Mouse (Mus musculus): ENCODE results near the gene Prkcz.

The Prkcz gene

DNA sequence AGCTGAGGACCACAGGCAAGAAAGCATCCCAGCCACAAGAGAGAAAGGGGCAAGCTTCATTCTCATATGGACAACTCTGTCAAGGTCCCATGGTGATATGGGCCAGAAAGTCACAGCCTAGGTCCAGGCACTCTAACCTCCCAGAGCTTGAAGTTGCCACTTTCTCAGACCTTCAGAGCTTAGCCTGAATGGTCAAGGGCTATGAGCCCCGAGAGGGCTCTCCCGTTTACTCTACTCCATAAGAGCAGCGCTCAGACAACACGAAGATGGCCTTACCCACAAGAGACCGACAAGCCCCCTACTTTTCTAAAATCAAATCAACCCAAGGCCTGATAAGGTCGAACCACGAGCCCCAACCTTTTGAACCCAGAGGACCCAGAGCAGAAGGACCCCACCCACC, 140.1 kb downstream of the Prkcz start:
- in situ Hi-C loops (cut with MboI, MseI), result no loop called here

DNA sequence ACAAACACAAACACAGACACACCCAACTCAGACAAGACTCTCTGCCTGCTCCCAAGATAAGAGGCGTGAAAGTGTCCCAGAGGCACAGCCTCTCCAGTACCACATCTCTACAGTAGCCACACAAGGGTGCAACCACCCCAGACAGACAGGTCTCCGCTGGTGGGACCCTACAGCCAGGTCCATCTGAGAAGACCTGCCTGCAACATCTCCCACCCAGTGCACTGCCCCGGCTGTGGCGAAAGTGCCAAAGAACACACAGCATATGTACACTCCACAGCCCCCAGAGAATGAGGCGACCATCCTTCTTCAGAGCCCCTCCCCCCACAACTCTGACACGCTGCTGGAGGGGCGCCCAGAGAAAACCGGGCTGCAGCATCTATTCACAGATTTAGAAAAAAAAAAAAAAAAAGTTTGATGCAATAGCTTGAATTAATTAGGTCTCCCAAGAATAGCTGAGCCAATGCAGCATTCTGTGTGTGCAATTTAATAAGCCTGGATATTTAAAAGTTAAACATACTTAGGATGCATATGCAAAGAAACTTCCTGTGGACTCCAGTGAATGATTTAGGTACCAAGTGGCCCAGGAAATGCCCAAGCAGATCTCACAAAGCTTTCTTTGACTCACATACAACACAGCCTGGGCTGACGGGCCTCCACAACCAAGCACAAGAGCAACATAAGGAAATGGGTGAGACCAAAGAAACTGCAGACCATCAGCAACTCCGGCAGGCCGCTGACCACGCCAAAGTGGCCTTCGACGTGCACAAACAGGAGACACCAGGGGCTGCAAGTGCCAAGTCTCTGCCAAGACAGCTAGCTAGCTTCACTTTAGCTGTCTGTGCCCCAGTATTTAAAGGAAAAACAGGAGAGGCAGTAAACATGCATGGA, 140.7 kb downstream of the Prkcz start:
- in situ Hi-C loops (cut with MboI, MseI), result no loop called here

DNA sequence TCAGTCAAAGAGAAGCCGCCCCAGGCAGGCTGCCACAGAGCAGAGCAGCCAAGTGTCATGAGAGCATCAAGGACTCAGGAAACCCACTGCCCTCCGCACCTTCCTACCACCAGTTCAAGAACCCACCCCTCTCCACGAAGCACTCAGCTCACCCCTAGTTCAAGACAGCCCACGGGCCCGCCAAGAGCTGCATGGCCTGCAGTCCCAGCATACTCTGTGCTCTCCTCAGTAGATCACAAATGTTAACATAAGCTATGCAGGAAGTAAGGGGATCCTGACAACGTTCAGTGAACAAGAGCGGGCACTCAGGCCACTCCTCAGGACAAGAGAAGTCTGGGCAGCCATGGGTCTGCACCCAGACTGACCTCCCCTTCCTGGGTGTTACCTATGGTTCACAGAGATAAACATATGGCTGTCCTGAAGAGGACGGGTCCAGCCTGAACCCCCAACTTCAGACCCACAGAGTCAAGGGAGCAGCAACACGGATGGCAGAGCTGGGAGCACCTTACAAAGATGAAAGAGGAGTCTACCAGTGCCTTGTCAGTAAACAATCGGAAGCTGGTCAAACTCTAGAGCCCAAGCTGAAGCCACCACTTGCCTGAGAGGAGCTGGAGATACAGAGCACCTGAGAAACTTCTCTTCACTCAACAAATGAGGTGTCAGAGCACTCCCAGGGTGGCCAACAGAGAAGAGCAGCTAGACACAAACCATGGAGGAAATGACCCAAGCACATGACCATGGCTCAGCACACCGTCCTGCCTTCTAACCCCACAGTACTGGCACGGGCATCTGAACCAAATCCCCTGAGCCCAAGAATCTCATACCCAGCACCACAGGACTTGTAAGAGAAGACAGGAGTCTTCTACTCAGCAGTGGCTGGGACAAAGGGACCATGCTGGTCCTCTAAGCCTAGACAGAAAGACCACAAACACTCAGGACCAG, 141.6 kb downstream of the Prkcz start:
- in situ Hi-C loops (cut with MboI, MseI), result loop anchor here (10.0 kb wide), 1 partner anchor 65 kb away; no protein-coding TSS in a partner anchor

GRCm38 (mm10) chr4:155218104-155218732, 142.9 kb downstream of the Prkcz start:
- in situ Hi-C loops (cut with MboI, MseI), result loop anchor here (10.0 kb wide), 1 partner anchor 63 kb away; no protein-coding TSS in a partner anchor

DNA sequence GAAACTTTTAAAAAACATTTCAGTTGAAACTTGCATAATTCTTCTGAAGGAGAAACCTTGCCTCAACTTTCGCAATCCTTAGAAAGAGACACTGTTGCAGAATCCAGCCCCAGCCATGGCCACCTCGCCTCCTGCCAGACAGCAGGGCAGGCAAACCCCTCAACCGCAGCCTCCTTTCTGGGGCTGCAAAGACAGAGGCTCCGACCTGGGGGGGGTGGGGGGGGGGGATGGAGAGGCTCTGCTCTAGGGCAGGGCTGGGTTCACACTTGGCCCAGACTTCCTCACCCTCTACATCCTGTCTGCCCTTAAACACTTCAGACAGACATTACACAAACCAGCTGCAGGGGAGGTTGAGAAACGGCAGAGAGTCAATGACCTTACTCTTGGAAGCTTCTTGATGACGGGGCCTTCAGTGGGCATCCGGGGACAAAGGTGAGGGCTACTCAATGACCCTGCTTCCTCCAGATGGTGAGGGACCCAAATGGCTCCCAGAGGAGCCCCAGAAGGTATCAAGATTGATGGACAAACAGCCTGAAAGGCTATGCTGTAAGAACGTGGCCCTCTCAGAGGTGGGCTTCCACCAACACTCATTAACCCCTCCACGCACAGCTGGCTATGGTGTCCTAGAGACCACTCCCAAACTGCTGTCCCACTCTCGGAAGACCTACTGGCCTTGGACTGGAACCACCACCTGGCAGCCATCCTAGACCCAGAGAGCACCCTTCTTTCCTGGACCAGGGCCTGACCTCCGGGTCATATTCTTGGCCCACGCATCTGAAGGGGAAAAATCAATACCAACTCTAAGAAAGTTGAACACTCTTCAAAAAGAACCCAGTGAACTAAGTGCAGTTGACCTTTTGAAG, 143.7 kb downstream of the Prkcz start:
- in situ Hi-C loops (cut with MboI, MseI), result loop anchor here (10.0 kb wide), 1 partner anchor 63 kb away; no protein-coding TSS in a partner anchor

DNA sequence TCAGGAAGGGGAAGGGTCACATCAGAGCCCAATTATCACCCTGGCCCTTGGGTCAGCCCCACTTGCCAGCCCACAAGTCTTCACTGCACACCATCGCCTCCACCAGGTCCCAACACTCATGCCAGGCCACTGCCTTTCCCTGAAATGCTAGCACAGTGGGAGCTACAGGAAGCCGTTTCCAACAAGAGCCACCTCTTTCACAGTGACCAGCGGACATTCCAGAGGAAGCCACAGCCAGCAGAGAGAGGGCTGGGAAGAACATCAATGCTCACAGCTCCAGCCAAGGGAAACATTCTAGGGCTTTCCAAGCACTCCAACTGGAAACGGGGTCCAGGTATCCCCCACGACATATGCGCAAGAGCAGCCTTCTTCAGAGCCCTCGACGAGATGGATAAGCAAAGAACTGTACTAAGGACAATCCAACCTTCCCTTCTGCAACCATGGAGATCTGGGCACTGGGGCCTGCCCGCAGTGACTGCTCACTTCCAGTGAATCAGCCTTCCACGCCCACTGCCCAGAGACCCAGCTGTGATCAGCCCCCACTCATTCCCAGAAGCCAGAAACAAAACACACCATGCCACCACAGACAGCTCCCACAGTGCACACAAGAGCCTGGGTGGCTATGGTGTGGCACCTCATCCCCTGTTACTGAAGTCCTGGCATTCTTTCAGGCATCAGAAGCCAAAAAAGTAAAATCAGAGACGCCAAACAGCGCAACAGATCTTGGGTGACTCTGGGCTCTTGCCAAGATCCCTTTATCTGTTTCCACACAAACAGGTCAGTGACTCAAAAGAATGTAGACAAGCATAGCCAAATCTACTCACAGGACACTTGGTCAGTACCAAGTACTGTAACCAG, 145.2 kb downstream of the Prkcz start:
- in situ Hi-C loops (cut with MboI, MseI), result loop anchor here (10.0 kb wide), 1 partner anchor 61 kb away; no protein-coding TSS in a partner anchor

- in situ Hi-C loops (cut with MboI, MseI), result loop anchor here (10.0 kb wide), 1 partner anchor 60 kb away; no protein-coding TSS in a partner anchor
These were observed 146.0 kb downstream of the Prkcz start for GRCm38 (mm10) chr4:155215203-155215602.

GRCm38 (mm10) chr4:155214793-155215192, 146.4 kb downstream of the Prkcz start:
- in situ Hi-C loops (cut with MboI, MseI), result loop anchor here (10.0 kb wide), 1 partner anchor 60 kb away; no protein-coding TSS in a partner anchor

GRCm38 (mm10) chr4:155214188-155214587, 147.0 kb downstream of the Prkcz start:
- in situ Hi-C loops (cut with MboI, MseI), result loop anchor here (10.0 kb wide), 1 partner anchor 59 kb away; no protein-coding TSS in a partner anchor

DNA sequence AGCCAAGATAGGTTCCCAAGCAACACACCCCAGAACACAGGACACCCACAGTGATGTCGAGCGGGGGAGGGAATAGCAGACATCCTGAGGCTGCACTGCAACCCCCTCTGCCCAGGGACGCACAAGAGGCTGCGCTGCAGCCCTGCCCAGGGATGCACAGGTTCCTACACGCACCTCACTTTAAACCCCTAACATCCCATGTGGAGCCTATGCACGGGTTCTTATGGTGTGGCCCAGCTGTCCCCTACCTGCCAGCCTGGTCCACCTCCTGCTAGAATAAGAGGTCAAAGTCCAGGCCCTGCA, 147.5 kb downstream of the Prkcz start:
- in situ Hi-C loops (cut with MboI, MseI), result loop anchor here (10.0 kb wide), 1 partner anchor 59 kb away; no protein-coding TSS in a partner anchor

- in situ Hi-C loops (cut with MboI, MseI), result loop anchor here (10.0 kb wide), 1 partner anchor 58 kb away; no protein-coding TSS in a partner anchor
These were observed 148.0 kb downstream of the Prkcz start for GRCm38 (mm10) chr4:155213052-155213751.

Data from T-helper 1 cell (primary cell).